Mouse (Mus musculus) heart, adult 2 months (tissue): ENCODE data around the gene Ctrc.

Source experiments
- CTCF ChIP-seq: fragments of 200-600 bp; IDR thresholded peaks from 2 replicates; pipeline ENCODE4 v1.8.1; 2022; ENCODE audit warnings: antibody characterized with exemption, mild to moderate bottlenecking, moderate library complexity
- EP300 ChIP-seq: fragments of 200-500 bp; IDR thresholded peaks from 2 replicates; pipeline ENCODE4 v1.6.1; 2011; ENCODE audit warnings: low read depth, low read length, control low read depth; ENCODE audit not compliant: insufficient read depth

DNA sequence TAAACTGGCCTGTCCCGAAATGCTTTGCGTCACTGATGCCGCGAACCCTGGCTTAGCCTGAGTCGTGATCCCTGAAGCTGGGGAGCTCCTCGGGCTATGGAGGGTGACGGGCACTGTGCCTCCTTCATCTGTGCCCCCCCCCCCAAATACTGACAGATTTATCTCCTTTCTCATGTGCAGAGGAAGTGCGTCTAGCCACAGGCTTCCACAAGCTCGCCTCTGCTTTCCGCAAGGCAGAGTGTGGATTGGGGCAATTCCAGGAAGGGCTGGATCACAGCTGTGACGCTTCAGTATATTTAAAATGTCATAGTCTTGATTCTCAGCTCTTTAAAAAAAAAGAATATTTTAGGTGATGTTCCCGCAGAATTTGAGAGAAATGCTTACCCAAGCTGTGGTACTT, 49.6 kb upstream of the Ctrc start:
- TF ChIP-seq CTCF (no peak), EP300 (no peak)
